ENCODE assay signal across 30 mouse cellular contexts in genomic region chr1:105801252-105801651, GRCm38 (mm10). TPM values are rescaled to one million over a fixed set of nuclear protein-coding genes. Genes with fewer than 3 reads are reported as not detected.
A peak's percentile ranks its signal among the peaks of the same experiment; 100 is the strongest.
DNase-seq lines count a peak whose midpoint lies in the region; ATAC-seq and TF ChIP-seq lines count a peak whose summit lies in the region.
"Had no signal": no experiment of that assay in that cellular context is flagged by ENCODE, and none has a peak within 500 bp of the region (broad histone marks: within the 10 kb centered on the region; RNA-seq: fewer than 3 reads in every experiment).

No protein-coding gene starts in this region.

- H3K9me3 ChIP-seq in CH12.LX (replicated peaks; ENCODE audit: low read length) = no peaks in the 10 kb centered on the region
- H3K9me3 ChIP-seq in kidney, embryonic 16.5 days (ENCODE audit: low read length) = no peaks in the 10 kb centered on the region
- H3K9me3 ChIP-seq: embryonic facial prominence, embryonic 12.5 days; embryonic facial prominence, embryonic 15.5 days; forebrain, embryonic 12.5 days; forebrain, embryonic 15.5 days; G1E; heart, embryonic 10.5 days; heart, embryonic 13.5 days had no signal

- H3K27ac ChIP-seq in CH12.LX (ENCODE audit: insufficient read depth, low read depth) = 0 out of 2 replicates have a peak overlapping the region, but pooled peaks have one; percentile 32
- peak overlapping the region; percentile 54 for H3K27ac ChIP-seq in macrophage
- H3K27ac ChIP-seq in kidney, embryonic 16.5 days (ENCODE audit: low read length) = no peak overlapping the region
- H3K27ac ChIP-seq: embryonic facial prominence, embryonic 12.5 days; embryonic facial prominence, embryonic 15.5 days; forebrain, embryonic 12.5 days; forebrain, embryonic 15.5 days; gastrocnemius, adult 2 months; heart, adult 2 months; heart, embryonic 10.5 days; heart, embryonic 13.5 days; hindbrain, embryonic 14.5 days; hindbrain, postnatal 0 days had no signal

- TF ChIP-seq RAD21 in CH12.LX (IDR thresholded peaks at IDR 0.05; ENCODE audit: low read depth, low read length) = no peak; the same call in 1 of the 2 replicates

- no peak for TF ChIP-seq CTCF in CH12.LX (conservative IDR thresholded peaks at IDR 0.05 in 1 of 2, IDR thresholded peaks at IDR 0.05 in 1 of 2; ENCODE audit: low read depth in 2 of 2, low read length in 2 of 2)

- DNase-seq in CH12.LX (ENCODE audit: extremely low read depth) = peak; percentile 70
- peak; percentile 20 for DNase-seq in splenic B cell, adult 2 months (ENCODE audit: low read depth, low spot score)
- no peak for DNase-seq in cerebellum, postnatal 36 days
- DNase-seq in gastrocnemius, adult 8-10 months (ENCODE audit: low spot score in 2 of 2) = no peak
- DNase-seq: adrenal gland, adult 2 months; adrenal gland, postnatal 14 days; cerebellum, adult 11-12 months; cerebellum, adult 8-10 months; cerebellum, postnatal 10 days; gastrocnemius, adult 2 months; gastrocnemius, postnatal 25 days; heart, adult 2 months; heart, postnatal 14 days; heart, postnatal 4 days had no signal

- peaks cover 11 to 59% of the 10 kb centered on the region in 2 experiments for H3K4me1 ChIP-seq in CH12.LX (ENCODE audit: control insufficient read depth in 1 of 2, insufficient read depth in 2 of 2)
- no peaks in the 10 kb centered on the region for H3K4me1 ChIP-seq in kidney, embryonic 16.5 days (ENCODE audit: insufficient read depth, low read length)
- H3K4me1 ChIP-seq: embryonic facial prominence, embryonic 12.5 days; embryonic facial prominence, embryonic 15.5 days; forebrain, embryonic 12.5 days; forebrain, embryonic 15.5 days; heart, embryonic 13.5 days had no signal

- in situ Hi-C loops in CH12.LX (cut with MboI; ENCODE audit: low pct_ligation_motif_present, low pct_unique_long_range_greater_than_20kb, low sequenced_read_pairs) = no loop called here

- no peak for TF ChIP-seq POLR2A in CH12.LX (IDR thresholded peaks at IDR 0.05; ENCODE audit: low read depth, low read length)

- H3K79me2 ChIP-seq in CH12.LX (replicated peaks; ENCODE audit: control insufficient read depth, extremely low read depth, insufficient read depth, poor library complexity, severe bottlenecking) (no peaks in the 10 kb centered on the region), macrophage (ENCODE audit: inconsistent target) (peaks cover 100% of the 10 kb centered on the region)

- peak; percentile 61 for ATAC-seq in common myeloid progenitor, adult 5-6 weeks (replicated peaks; ENCODE audit: low read depth, poor library complexity, severe bottlenecking)
- ATAC-seq in kidney, embryonic 16.5 days (ENCODE audit: low FRiP score, low TSS enrichment) = no peak
- ATAC-seq: forebrain, embryonic 15.5 days; hindbrain, postnatal 0 days; inflammation-experienced regulatory T-cells, adult 6 months; intestine, embryonic 16.5 days; Patski had no signal

- no peaks in the 10 kb centered on the region for H3K27me3 ChIP-seq in CH12.LX (replicated peaks)
- H3K27me3 ChIP-seq in splenic B cell, adult 2 months (ENCODE audit: control insufficient read depth, insufficient read depth, low read length, poor library complexity, severe bottlenecking) = no peaks in the 10 kb centered on the region
- H3K27me3 ChIP-seq in kidney, embryonic 16.5 days (ENCODE audit: insufficient read depth, low read length) = no peaks in the 10 kb centered on the region
- H3K27me3 ChIP-seq: embryonic facial prominence, embryonic 12.5 days; embryonic facial prominence, embryonic 15.5 days; forebrain, embryonic 12.5 days; forebrain, embryonic 15.5 days; heart, embryonic 13.5 days; Patski had no signal

- H3K4me3 ChIP-seq in CH12.LX (replicated peaks in 1 of 3; ENCODE audit: low read depth in 2 of 3, low read length in 2 of 3, poor library complexity in 1 of 3) = no peak overlapping the region
- no peak overlapping the region for H3K4me3 ChIP-seq in macrophage (ENCODE audit: inconsistent target)
- no peak overlapping the region for H3K4me3 ChIP-seq in kidney, embryonic 16.5 days (ENCODE audit: low read length)
- H3K4me3 ChIP-seq: embryonic facial prominence, embryonic 12.5 days; embryonic facial prominence, embryonic 15.5 days; erythroblast, embryonic 14.5 days; forebrain, embryonic 12.5 days; forebrain, embryonic 15.5 days; gastrocnemius, adult 2 months; heart, adult 2 months; heart, embryonic 10.5 days; heart, embryonic 13.5 days had no signal

- no peak overlapping the region for H3K9ac ChIP-seq in CH12.LX (ENCODE audit: insufficient read depth, low read depth)
- no peak overlapping the region for H3K9ac ChIP-seq in kidney, embryonic 16.5 days (replicated peaks; ENCODE audit: low read length)
- H3K9ac ChIP-seq: embryonic facial prominence, embryonic 12.5 days; embryonic facial prominence, embryonic 15.5 days; forebrain, embryonic 12.5 days; forebrain, embryonic 15.5 days; heart, embryonic 13.5 days; hindbrain, embryonic 14.5 days had no signal

- dilution Hi-C loops in CH12.LX (cut with MboI; ENCODE audit: extremely low pct_ligation_motif_present, extremely low pct_unique_long_range_greater_than_20kb, low sequenced_read_pairs) = no loop called here

- peak overlapping the region; percentile 82 for H3K4me2 ChIP-seq in CH12.LX (ENCODE audit: insufficient read depth, low read depth, poor library complexity, severe bottlenecking)
- no peak overlapping the region for H3K4me2 ChIP-seq in kidney, embryonic 16.5 days (replicated peaks; ENCODE audit: low read depth, low read length)
- H3K4me2 ChIP-seq: embryonic facial prominence, embryonic 12.5 days; embryonic facial prominence, embryonic 15.5 days; forebrain, embryonic 12.5 days; forebrain, embryonic 15.5 days; heart, embryonic 13.5 days; hindbrain, embryonic 14.5 days had no signal

- H3K36me3 ChIP-seq in CH12.LX (replicated peaks in 1 of 2; ENCODE audit: control insufficient read depth in 1 of 2, insufficient read depth in 1 of 2, low read length in 1 of 2) (no peaks in the 10 kb centered on the region), macrophage (ENCODE audit: inconsistent target) (no peaks in the 10 kb centered on the region)
- H3K36me3 ChIP-seq in splenic B cell, adult 2 months (ENCODE audit: control insufficient read depth, insufficient read depth, low read length, poor library complexity, severe bottlenecking) = no peaks in the 10 kb centered on the region
- no peaks in the 10 kb centered on the region for H3K36me3 ChIP-seq in kidney, embryonic 16.5 days (ENCODE audit: insufficient read depth, low read length)
- H3K36me3 ChIP-seq: embryonic facial prominence, embryonic 12.5 days; embryonic facial prominence, embryonic 15.5 days; forebrain, embryonic 12.5 days; forebrain, embryonic 15.5 days; G1E; heart, embryonic 10.5 days; heart, embryonic 13.5 days had no signal

- peak; percentile 87 for TF ChIP-seq EP300 in CH12.LX (IDR thresholded peaks at IDR 0.05; ENCODE audit: low read length)

TF ChIP-seq in CH12.LX, 34 proteins besides CTCF, POLR2A, EP300 and RAD21:
- TF ChIP-seq MXI1 (IDR thresholded peaks at IDR 0.05; ENCODE audit: low read depth, low read length) (peak; percentile 57; the same call in 1 of the 2 replicates), MEF2A (IDR thresholded peaks at IDR 0.05; ENCODE audit: borderline replicate concordance, low read depth, low read length) (peak; percentile 94), MAFK (IDR thresholded peaks at IDR 0.05; ENCODE audit: insufficient replicate concordance, low read length) (peak; percentile 86), E2F4 (IDR thresholded peaks at IDR 0.05; ENCODE audit: insufficient replicate concordance, low read depth, low read length) (0 out of 2 replicates have a peak, but pooled peaks have one; percentile 25), IRF4 (IDR thresholded peaks at IDR 0.05; ENCODE audit: low read depth, low read length) (peak; percentile 93), TCF12 (IDR thresholded peaks at IDR 0.05; ENCODE audit: low read depth, low read length) (peak; percentile 72; the same call in 1 of the 2 replicates), HCFC1 (IDR thresholded peaks at IDR 0.05; ENCODE audit: low read depth, low read length) (no peak), ZMIZ1 (IDR thresholded peaks at IDR 0.05; ENCODE audit: low read depth, low read length) (no peak), NRF1 (IDR thresholded peaks at IDR 0.05; ENCODE audit: low read depth, low read length) (no peak), MAX (IDR thresholded peaks at IDR 0.05; ENCODE audit: low read length) (peak; percentile 78), TBP (conservative IDR thresholded peaks at IDR 0.05; ENCODE audit: low read depth, low read length) (no peak), BHLHE40 (IDR thresholded peaks at IDR 0.05; ENCODE audit: low read depth, low read length) (peak; percentile 82), JUN (IDR thresholded peaks at IDR 0.05; ENCODE audit: insufficient read depth, low read depth, low read length) (no peak), CHD2 (IDR thresholded peaks at IDR 0.05; ENCODE audit: low read length) (no peak), RCOR1 (conservative IDR thresholded peaks at IDR 0.05; ENCODE audit: low read depth, low read length) (no peak; the same call in 1 of the 2 replicates), MYC (IDR thresholded peaks at IDR 0.05; ENCODE audit: low read depth, low read length) (peak; percentile 91), ETS1 (conservative IDR thresholded peaks at IDR 0.05; ENCODE audit: low read depth, low read length) (peak; percentile 65), SIN3A (IDR thresholded peaks at IDR 0.05; ENCODE audit: low read length) (no peak; the same call in 1 of the 2 replicates)

RNA-seq across cellular contexts. Expression of gene Tnfrsf11a, which starts 20.7 kb away (rescaled TPM):
- total RNA-seq in CH12.LX (2012; rRNA removed) (1.4 and 2.5 TPM in 2 replicates), CH12.LX (2014; rRNA removed) (0.09 and 0.28 TPM in 2 replicates)
- polyA plus RNA-seq in CH12.LX (2012; ENCODE audit: insufficient read length, low read depth) (0.20 and 0.55 TPM in 2 replicates), macrophage (2018) (28.4 to 79.0 TPM (median 38.4 TPM) in 3 replicates)
- total RNA-seq in common myeloid progenitor, adult 5-6 weeks (2017) = 0.32 TPM in 1 of 2 replicates, not detected in the other
- 100 to 1,000 TPM in 17 of 26 experiments, 10 to 100 TPM in 9; 39.4 to 264 (median 122) TPM for total RNA-seq in macrophage (2018; cell fraction: chromatin; rRNA removed)
- 10 to 100 TPM; 40.7 to 78.8 (median 58.0) TPM for total RNA-seq in macrophage (2018; cell fraction: cytosol; rRNA removed)
- total RNA-seq in macrophage (2018; cell fraction: nucleus; rRNA removed) = 100 to 1,000 TPM in 16 of 26 experiments, 10 to 100 TPM in 10; 44.9 to 308 (median 112) TPM
- polyA plus RNA-seq in kidney, embryonic 16.5 days (2015; fragmentation: Nextera tagmentation; extraction: Ambion mirVana) = 1.3 and 1.4 TPM in 2 replicates
- under 1 TPM; 0.44 to 0.65 (median 0.49) TPM for total RNA-seq in gastrocnemius, adult 8-10 months (2022)
- polyA plus RNA-seq: erythroblast, embryonic 14.5 days; G1E; inflammation-experienced regulatory T-cells, adult 6 months had no signal

Comparison
In these comparisons a context has a peak if more than half of its experiments do, and no peak if none do; other contexts are left out.
1. DNase-seq: peak in CH12.LX (single experiment) and splenic B cell, adult 2 months (single experiment); none in cerebellum, postnatal 36 days (0 of 2) and gastrocnemius, adult 8-10 months (0 of 2).